Mouse (Mus musculus) frontal cortex, adult 2 months (tissue): Measurements from ENCODE around the gene Cdh4. TPM values are rescaled to one million over a fixed set of nuclear protein-coding genes. Genes with fewer than 3 reads are reported as not detected.
A peak's percentile ranks its signal among the peaks of the same experiment; 100 is the strongest.

ENCODE experiments used
- DNase-seq, 2 experiments: peaks; one replicate each; pipeline ENCODE4 v3.0.0; 2022; ENCODE audit warnings: low spot score in 1 of 2; ENCODE audit errors: extremely low spot score in 1 of 2
- polyA plus RNA-seq: library from polyadenylated mRNA; depleted of rRNA; stranded (reverse); fragments of >200 nt; gene quantifications from 2 replicates; pipeline ENCODE4 v1.2.3, GENCODE M21; 2012

The Cdh4 gene
- polyA plus RNA-seq, 1 experiment = 21.5 TPM

- peak; percentile 32 to 68 for DNase-seq
Observed at GRCm38 (mm10) chr2:179586436-179586835, 144.2 kb downstream of the Cdh4 start.

- DNase-seq = peak in 1 of 2 experiments; percentile 38
Observed at GRCm38 (mm10) chr2:179587069-179587468, 144.8 kb downstream of the Cdh4 start.

GRCm38 (mm10) chr2:179591661-179592060 is 149.4 kb downstream of the Cdh4 start:
- no peak for DNase-seq

GRCm38 (mm10) chr2:179595013-179595412 is 152.8 kb downstream of the Cdh4 start:
- no peak for DNase-seq

- peak; percentile 16 to 61 for DNase-seq
Observed at GRCm38 (mm10) chr2:179598886-179599285, 156.7 kb downstream of the Cdh4 start.

DNA sequence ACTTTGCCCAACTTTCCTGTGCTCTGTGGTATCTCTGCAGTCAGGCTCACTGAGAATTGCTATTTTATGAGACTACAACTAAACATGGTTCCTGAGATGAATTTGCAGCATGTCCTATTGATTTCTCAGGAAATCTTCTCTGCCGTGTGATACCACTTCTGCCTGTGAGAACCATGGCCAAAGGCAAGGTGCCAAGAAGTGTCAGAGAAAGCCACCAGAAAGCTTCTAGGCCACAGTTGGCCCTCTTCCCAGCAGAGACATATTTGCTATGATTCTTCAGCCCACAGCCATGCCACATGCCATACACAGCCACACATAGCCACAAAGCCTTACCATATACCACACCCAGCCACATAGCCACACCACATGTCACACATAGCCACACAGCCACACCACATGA is 157.7 kb downstream of the Cdh4 start:
- DNase-seq = no peak

GRCm38 (mm10) chr2:179600347-179600746 is 158.1 kb downstream of the Cdh4 start:
- no peak for DNase-seq

GRCm38 (mm10) chr2:179601167-179601566 is 158.9 kb downstream of the Cdh4 start:
- DNase-seq = no peak

- DNase-seq = no peak
Observed at GRCm38 (mm10) chr2:179604746-179605145, 162.5 kb downstream of the Cdh4 start.

DNA sequence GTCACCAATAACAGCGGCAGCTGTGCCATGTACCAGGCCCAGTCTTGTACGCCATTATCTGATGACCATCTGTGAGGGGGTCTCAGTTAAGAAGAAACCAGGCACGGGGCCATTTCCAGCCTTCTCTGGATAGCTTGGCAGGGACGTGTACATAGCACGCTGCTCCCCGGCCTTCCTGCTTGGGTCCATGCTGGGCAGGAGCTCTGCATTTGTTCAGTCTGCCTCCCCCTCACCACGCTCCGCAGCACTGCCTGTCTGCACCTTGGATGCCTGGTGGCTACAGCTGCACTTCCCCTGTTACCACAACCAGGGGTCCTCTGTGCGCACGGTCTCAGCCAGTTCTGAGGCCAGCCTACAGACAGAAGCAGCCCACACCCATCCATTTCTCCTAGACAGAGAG is 163.0 kb downstream of the Cdh4 start:
- no peak for DNase-seq

DNA sequence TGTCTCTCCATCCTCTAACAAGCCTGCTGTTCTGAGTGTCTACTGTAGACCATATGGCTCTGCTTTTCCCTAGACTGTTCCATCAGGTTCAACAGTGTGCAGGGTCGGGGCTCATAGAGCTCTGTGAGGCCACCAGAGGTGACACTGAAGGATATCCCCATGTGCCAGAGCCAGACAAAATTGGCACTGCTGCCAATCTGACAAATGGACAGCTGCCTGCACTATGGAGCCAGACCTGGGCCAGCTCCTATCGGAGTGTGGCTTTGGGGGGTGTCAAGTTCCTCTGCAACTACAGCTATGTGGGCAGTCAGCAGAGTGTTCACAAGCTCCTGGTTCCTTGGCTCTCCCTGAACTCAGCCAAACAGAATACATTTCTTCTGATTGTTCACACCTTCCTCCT is 164.1 kb downstream of the Cdh4 start:
- DNase-seq = no peak

DNA sequence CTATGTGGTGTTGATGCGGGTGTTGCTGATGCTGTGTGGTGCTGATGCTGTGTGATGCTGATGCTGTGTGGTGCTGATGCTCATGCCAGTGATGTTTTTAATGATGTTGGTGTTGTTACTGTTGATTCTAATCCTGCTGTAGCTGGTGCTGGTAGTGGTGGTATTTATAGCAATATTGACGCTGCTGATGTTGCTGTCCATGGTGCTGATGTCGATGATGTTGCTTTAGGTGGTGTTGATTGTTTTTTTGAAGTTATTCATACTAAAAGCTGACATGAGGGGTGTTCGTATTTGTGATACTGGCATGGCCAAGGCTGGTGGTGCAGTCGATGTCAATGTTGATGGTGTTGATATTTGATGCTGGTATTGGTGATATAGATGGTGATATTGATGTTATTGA is 173.7 kb downstream of the Cdh4 start:
- DNase-seq = no peak

- no peak for DNase-seq
Observed at GRCm38 (mm10) chr2:179623643-179624473, 181.6 kb downstream of the Cdh4 start.

GRCm38 (mm10) chr2:179627563-179627962 is 185.3 kb downstream of the Cdh4 start:
- no peak for DNase-seq

DNA sequence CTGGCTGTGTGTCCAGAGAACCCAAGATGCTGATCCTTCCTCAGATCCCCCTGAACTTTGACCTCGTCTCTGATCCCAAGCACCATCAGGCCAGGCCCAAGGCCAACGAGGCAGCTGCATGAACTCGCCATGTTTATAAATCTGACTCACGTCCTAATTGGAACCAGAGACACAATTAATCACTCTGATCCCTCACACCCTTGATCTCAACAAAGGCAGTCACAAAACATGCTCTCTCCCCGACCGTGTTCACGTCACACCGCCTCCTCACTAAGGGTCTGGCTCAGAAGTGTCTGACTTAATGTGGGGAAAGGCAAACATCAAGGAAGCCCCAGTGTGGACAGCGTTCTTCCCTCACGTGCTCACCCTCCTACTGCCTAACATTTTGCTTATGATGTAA is 188.5 kb downstream of the Cdh4 start:
- DNase-seq = no peak

DNA sequence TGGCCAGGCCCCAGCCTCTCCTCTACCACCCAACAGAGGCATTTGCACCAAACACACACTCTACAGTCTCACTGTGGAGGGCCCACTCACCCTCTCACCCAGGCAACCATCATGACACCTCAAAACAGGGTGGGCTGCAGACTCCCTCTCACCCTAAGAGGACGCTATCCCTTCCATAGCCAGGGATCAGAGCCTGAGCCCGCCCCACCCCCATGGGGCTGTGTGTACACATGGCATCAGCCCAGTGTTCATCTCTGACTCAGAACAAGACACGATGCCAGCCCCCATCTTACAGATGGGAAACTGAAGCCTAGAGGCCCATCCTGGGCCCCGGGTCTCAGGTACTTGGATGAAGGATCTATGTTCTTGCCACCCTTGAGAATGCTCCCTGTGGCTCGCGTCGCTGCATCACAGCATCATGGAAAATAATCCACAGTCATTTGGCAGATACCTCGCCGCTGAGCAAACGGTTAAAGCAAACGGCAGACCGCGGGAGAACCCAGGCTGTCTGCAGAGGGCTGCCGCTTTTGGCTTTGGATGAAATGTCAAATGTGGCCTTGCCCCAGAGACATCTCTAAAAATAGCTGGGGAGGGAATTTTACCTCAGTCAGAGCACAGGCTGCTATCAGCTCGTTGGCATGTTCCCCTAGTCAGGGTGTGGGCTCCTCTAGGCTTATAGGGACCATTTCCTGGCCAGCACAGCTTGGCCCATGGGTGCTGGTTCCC is 198.5 kb downstream of the Cdh4 start:
- no peak for DNase-seq

DNA sequence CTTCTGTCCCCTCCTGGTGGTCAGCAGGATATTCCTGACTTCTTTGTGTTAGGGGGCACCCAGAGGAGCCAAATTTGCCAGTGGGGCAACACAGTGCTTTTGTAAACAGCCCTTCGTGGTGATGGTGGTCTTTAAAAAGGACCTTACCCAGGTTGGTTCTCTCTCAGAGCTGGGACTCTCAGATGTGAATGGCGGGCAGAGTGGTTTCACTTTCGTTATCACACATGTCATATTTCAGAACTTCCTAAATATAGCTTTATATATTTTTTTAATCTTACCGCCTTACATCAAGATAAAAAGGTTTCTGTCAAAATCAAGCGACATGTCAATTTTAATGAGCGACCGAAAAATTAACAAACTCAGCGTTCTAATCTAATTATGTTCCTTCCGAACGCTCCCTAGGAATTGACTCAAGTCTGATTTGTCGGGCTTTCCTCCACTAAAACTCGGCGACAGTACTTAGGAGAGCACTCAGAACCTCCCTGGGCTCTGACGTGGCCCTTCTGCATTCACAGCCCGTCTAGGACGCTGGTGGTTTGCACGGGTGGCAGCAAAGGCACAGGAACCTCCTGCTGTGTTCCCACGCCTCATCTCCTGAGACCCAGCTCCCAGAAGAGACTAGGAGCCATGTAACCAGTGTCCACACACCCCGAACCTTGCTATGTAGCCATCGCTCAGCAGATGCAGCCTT is 206.5 kb downstream of the Cdh4 start:
- peak in 1 of 2 experiments; percentile 26 for DNase-seq

- DNase-seq = no peak
Observed at GRCm38 (mm10) chr2:179649370-179649769, 207.1 kb downstream of the Cdh4 start.

GRCm38 (mm10) chr2:179650168-179650567 is 207.9 kb downstream of the Cdh4 start:
- DNase-seq = no peak

GRCm38 (mm10) chr2:179655506-179655905 is 213.3 kb downstream of the Cdh4 start:
- no peak for DNase-seq

DNA sequence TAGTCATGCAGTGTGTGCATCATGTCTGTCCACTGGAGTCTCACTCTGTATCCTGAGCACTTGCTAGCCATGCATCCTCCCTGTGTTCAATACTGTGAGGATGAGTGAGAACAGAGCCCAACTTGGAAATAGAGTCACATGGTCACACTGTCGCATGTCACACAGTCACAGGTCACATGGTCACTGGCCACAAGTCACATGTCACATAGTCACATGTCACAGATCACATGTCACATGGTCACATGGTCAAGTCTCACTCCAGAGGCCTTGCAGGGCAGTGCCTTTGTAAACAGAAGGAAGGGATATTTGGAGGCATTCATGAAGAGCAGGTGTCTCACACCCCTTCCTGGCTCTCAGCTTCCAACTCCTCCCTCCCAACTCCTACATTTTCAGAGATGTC is 217.0 kb downstream of the Cdh4 start:
- no peak for DNase-seq
